Mouse (Mus musculus): ENCODE data around the gene Foxn3.

Gene Foxn3

DNA sequence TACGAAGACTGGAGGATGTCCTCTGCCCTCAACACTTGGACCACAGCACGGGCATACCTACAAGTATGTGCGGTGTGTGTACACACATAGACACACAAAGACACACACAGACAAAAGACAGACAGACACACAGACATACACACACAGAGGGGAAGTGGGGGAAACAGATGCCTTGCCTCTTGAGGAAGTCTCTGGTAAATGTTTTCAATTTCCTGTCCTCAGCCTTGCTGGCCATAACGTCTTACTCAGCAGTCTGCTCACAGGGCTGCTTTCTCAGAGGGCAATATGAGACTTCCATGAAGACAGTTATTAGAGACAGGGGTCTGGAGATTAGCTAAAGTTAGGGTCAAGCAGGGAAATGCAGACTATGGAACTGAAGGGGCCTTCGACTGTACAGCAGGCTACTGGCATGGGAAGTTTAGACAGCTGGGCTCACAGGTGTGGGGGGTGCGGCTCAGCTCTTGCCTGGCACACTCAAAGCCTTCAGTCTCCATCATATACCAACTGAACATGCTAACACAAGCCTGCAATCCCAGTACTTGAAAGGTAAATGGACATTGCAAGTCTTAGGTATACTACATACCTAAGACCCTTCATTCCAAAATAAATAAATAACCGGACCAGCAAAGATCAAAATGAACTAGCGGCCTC lies 278.8 kb downstream of the Foxn3 start:
- no peak for DNase-seq

DNA sequence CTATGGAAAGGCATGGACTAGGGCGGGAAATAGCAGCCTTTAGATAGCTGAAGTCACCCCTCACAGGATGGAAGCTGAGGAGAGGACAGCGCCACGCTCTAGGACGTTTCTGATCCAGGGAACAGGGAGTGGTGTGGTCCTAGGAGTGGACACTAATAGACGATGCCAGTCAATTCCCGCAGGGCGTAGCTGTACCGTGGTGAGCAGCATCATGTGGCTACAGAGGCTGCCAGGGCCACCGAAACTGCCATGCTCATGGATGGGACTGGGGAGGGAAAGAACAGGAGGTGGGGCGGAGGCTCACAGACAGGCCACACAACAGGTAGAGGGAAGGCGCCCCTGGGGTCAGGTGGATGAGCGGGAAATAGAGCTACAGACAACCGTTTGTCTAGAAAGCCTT lies 282.6 kb downstream of the Foxn3 start:
- DNase-seq = no peak

DNA sequence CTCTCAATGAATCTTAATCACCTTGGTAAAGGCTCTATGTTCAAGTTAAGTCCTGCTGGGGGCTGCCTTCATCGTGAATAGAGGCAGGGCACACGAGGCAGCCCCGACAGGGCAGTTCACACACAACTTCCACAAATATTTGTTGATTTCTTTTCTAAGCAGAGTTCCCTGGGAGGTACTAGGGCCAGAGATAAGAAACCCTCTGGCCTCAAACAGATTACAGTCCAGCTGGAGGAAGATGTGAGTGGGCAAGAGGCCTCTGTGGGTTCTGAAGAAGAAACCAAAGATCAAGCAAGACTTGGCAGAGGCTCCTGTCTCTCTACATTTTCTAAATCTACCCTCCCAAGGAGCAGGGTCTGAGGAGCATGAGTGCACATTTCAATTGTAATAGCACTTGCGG lies 283.1 kb downstream of the Foxn3 start:
- DNase-seq = no peak

DNA sequence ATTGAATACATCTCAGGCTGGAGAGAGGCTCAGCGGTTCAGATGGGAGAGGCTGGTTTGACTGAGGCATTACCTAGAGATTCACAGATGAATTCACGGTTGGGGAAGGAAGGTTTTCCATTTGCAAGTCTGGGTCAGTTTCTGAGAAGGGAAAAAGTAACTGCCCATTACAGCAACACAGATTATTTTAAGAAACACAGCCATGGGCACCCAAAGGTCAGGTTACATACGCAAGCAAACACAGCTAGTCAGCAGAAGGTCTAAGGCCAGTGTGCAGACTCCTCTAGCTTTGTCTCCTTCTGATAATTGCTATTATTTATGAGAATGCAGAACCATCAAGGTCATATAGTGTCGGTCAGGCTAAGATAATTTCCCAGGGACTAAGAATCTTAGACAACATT lies 284.0 kb downstream of the Foxn3 start:
- no peak for DNase-seq

DNA sequence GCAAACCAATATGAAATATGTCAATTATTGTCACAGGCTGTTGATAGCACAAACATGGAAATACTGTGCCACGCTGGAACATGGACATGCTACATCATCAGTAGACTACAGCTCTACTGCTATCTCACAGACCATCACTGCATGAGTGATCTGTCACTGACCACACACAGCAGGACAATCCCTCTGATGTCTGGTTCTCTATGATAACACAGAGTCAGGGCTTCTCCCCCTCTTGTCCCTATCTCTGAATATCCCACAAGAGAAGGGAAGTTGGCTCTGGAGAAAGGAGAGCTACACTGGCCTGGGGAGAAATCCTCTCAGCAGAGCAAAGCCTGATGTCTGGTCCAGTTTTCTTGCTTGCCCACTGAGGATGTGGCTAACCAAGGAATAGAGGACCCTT lies 288.8 kb downstream of the Foxn3 start:
- no peak for DNase-seq

DNA sequence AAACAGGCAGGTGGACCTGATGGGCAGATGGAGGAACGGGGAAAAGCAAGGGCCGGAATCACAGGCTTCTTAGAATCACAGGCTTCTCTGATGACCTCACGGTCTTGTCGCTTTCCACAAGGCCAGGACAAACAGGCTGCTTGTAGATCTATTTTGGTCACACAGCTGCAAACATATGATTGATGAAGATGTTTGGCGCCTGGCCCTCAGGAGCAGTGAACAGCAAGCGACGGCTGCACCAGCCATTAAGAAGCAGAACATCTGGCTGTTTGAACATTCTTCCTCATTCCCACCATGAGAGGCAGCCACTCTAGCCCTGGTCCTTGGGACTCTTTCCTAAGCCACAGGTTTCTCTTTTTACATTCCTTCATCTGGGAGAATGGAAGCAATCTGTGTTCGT lies 294.0 kb downstream of the Foxn3 start:
- no peak for DNase-seq

DNA sequence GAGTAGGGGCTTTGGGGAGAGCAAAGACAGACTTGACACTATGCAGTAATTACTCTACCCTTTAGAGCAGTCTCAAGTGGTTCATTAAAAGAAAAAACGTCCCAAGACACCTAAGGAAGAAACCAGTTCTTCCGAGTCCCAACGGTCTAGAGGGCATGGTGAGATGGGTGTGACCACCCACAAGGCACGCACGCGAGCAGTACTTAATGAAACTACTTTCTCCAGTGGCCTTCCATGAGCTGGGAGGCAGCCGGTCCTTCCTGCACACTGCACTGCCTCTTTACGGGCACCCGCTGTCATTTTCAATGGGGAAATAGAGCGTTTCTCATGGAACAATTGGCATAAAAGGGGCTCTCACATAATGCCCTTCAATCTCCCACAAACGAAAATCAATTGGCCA lies 294.4 kb downstream of the Foxn3 start:
- DNase-seq = no peak

DNA sequence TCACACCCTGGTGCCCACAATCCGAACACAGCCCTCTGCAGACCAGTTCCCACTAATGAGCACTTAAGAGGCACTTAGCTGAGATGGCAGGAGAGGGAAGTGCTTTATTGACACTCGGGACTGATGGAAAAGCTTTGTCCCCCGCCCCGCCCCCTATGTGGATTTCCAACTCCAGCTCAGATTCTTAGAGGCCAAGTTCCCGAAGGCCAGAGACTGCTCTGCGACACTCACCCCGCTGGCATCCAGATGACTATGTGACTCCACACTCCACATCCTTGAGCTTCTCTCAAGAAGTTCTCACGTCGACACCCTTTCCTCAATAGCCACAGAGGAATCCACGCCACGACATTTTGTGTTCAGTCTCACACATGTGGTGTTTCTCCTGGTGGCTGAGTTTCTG lies 295.6 kb downstream of the Foxn3 start:
- no peak for DNase-seq

DNA sequence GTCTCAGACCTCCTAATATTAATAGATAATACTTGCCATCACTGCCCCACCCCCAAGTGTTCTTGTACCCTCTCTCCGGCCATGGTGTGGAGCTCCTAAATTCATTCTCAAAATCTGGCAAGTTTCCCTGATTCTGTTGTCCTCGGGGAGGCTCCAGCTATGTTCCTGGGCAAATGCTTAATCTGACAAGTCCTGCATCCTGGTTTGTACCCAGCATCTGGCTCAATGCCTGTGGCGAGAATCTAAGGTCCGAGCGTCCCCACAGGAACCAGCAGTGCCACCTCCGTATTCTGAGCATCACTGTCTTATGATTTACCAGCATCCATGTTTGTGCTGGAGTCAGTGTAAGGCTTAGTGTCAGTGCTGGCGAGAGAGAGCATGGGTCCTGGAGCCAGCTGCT lies 296.9 kb downstream of the Foxn3 start:
- no peak for DNase-seq

DNA sequence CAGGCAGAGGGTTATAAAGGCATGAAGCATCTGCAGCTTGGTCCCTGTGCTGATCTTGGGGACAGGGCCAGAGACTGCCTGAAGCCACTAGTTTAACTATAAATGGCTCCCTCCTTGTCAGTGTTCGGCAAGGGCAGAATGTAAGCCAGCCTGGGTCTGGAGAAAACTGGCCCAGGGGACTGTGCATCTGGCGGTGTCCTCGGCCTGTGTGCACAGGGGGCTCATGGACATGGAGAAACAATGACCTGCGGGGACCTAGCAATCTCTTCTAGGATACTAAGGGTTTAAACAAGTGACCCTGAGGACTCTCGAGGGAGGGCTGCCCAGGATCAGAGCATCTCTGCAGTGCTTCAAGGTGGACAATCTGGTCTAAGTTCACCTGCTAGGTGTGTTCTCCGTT lies 297.6 kb downstream of the Foxn3 start:
- no peak for DNase-seq

DNA sequence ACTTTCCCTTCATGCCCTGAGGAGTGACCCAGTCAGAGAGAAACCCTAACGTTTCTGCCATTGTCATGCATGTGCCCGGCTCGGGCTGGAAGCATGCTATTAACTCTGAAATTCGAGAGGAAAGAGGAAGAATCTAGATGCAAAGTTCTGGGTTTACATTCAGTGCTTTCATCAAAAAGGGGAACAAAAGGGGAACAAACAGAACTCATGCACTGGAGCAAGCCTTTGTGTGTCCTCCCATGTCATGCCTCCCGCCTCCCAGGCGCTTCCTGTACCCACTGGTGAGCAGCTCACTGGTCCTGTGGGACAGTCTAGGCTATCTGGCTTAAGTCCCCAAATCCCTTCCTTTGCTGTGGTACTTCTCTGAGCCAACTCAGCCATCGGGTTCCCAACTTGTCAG lies 299.0 kb downstream of the Foxn3 start:
- DNase-seq = peak; percentile 27 to 32

DNA sequence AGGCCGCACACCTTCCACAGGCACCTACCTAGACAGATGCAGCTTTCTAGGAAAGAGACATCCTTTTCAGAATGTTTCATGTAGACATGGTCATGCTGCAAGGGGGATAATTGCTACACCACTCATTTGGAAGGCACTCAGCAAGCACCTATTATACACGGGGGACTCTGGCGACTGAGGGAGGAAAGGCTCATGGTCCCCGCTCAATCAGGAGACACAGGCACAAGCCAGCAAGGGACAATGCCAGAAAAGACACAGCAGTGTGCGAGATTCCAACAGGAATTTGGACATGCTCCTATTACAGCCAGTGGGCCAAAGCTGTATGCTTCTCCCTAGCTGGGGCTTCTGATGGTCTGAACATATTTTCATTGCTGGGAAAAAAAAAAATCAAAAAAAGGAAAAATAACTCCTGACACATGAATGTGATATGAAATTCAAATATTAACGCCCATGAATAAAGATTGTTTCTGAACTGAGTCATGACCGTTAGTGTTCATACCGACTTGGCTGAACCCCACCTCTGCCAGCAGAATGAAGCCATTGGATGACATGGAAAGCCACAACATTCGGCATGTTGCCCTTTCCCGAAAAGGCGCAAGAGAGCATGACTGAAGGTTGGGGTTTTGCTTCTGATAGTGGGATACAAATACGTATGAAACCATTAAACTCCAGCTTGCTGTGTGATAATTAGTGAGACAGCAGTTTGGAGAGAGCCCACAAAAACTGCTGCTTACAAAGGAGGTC lies 299.6 kb downstream of the Foxn3 start:
- DNase-seq = no peak

DNA sequence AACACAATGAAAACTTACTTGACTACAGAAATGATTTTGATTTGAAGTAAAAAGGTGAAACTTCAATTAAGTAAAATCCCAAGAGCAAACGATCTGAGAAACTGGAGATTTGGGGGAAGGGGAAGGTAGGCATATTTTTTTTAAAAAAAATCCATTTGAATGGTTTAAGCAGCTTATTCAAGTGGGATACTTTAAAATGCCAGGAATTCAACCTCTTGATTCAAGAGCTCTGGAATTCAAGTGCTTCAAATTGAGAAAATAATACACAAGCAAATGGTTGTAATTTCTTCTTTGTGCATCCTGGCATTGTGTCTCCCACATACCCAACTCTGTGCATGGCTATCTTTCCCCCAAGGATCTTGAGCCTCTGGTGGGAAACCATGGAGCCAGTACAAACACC lies 300.5 kb downstream of the Foxn3 start:
- DNase-seq = no peak

DNA sequence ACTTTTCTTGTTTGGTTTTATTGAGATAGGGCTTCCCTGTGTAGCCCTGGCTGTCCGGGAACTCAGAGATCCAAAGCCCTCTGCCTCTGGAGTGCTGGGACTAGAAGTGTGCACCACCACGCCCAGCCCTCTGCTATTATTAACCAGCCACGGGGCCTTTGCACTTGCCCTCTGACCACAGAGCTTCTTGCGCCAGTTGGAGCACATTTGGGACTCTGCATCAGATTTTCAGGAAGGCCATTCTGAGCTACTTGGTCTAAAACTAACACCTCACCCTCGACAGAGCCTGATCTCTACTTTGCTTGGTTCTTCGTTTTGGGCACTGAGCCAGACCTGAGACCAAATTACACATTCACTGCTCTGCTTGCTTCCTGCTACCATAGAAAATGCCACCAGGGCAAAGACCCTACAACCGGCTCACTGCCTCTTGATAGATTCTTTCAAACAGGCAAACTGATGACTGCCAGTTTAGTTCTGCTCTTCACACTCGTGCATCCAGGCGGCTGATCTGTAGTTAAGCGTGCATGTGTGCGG lies 301.2 kb downstream of the Foxn3 start:
- no peak for DNase-seq

DNA sequence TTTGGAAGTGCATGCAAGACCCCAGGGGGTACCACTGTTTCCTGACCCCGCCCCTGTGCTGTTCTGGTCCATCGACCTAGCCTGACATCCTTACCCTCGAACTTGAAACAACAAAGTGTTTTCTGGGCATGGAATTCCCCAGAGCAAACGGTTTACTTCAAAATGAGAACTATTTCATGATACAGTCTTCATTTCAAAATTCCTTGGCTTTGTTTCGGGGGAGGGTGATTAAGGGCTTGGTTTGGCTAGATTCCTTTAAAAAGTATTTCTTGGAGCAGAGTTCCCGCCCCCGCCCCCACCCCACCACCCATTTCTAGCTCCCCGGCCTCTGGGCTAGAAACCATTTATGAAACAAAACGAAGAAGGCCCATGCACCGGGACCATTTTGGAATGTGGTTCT lies 303.2 kb downstream of the Foxn3 start:
- DNase-seq = no peak

DNA sequence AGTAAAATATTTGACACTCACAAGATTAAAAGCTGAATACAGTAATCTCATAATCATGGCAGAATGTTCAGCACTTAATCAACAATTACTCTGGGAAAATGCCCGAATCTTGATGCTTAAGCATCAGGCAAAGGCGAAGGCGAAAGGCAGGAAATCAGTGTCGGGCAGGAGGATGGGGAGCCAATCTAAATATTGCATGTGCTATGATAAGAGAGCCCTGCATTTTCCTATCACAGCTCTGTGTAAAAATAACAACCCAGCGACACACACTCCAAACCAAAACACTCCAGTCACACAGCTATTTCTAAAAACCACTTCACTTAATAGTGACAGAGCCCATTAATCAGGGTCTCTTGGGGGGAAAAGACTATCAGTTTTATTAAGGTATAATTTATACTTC lies 305.8 kb downstream of the Foxn3 start:
- no peak for DNase-seq

DNA sequence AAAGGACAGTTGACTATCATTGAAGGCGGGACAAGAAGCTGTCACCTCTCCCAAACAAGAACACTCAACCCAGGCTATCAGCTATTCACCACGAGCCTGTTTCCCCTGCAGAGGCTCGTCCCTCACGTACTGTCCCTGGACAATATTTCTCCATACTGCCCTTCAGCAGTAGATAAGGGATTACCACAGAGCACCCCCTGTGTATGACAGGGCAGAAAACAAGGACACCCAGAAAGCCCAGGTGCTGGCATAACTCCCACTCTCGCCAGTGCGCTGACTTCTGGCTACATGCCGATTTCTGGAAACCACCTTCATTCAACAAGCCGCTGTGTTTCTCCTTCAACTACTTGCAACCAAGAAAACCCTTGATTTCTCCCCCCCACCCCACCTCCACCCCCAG lies 306.4 kb downstream of the Foxn3 start:
- no peak for DNase-seq

DNA sequence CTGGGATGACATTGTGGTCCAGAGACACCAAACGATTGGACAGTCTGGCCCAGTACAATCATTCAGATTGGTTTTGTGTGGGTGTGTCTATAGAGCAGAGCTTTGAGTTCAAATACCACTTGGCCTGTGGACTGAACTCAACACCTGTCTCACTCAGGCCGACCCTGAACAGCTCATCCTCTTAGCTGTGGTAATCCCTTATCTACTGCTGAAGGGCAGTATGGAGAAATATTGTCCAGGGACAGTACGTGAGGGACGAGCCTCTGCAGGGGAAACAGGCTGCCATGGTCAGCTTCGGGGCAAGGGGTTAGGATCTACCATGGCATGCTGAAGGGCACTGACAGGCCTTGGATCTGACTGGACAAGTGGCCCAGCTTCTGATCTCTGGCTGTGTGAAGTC lies 306.9 kb downstream of the Foxn3 start:
- no peak for DNase-seq

DNA sequence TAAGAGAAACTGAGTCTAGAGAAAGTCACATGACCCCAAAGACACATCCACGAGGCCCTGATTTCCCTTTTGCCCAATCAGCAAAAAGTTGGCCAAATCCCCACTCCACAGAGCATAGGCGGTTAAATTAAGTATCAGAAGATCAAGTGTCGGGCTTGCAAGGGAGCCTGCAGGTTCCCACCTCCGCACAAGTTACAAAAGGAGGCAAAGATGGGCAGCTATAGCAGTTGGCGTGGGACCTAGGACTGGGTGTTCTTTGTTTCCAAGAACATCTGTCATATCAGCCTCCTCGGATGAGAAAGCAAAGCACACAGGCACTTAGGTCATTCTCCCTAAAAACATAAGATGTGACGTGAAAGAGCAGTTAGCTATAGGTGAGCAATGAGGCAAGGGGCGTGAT lies 308.9 kb downstream of the Foxn3 start:
- no peak for DNase-seq

DNA sequence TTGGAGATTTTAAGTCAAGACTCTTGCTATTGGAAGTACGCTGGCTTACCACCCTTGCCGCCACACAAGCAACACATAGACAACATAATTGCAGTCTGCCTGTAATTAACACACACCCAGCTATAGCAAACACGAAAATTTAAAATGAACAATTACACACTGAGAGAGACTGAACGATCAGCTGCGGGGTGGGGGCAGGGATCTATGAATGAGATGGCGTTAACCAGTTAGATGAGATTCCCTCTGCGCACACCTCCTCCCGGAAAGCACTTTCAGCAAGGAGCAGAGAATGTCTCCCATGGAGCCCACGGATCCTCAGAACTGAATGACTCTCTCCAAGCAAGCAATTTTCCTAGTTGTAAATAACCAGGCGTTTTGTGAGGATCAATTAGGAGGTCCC lies 309.8 kb downstream of the Foxn3 start:
- no peak for DNase-seq

DNA sequence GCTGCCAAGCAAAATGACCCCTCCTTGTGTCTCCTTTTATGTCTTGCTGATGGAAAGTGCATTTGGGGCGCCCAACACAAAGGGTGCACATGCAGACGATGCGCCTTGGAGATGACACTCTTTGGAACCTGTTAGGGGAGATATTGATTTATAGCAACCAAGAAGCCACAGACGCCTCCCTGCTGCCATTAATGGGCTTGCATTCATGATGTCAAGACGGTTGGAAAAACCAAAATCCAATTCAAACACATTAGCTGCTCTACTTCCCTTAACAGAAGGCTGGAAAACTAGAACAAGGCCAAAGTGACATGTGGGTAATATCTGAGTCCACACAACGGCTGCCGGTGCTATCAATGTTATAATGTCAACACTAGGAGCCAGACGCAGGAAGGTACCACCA lies 314.8 kb downstream of the Foxn3 start:
- no peak for DNase-seq

DNA sequence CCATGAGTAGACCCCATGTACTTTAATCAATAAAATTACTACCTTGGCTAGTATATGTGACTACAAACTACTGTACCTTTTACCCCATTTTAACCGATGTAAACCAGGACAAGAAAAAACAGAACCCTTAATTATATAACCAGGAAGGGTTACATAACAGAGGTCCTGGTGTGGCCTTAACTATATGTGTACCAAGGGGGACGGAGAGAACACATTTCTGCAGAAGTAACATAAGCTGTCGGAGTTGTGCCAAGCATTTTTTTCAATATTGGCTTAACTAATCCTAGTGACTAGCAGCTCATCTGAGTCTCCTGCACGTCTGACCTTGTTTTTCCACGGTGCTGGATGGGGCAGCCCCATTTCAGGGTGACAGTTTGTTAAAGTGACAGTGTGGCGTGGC lies 315.4 kb downstream of the Foxn3 start:
- no peak for DNase-seq

DNA sequence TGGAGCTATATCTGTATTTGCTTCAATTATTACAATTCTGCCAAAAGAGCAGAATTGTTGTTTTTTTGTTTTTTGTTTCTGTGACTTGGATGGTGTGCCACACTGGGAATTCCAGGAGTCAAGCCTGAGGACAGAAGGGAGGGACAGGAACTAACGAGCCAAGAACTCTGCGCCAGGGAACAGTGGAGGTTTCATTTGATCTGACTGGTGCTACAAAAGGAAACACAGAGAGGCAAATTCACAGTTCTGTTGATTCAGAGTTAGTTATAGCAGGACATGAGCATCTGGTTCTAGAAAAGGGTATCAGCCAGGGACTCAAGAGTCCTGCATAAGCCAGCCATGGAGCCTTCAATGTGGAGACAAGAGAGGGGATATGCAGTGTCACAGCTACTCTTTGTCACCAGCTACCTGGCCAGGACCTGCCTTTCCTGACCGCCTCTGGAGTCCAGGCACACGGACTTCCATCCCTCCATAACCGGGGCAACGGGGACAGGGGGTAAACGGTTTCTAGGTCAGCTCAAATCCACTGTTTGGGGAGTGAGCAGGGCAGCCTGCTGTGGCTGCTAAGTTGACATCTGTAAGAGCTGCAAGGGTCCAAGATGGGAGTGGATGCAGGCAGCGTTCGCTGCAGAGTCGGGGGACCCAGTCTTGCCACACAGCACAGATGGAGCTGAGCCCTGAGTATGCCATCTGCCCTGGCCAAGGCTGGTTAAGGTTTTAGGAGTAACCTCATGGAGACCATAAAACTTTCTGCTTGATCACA lies 316.2 kb downstream of the Foxn3 start:
- DNase-seq = no peak

DNA sequence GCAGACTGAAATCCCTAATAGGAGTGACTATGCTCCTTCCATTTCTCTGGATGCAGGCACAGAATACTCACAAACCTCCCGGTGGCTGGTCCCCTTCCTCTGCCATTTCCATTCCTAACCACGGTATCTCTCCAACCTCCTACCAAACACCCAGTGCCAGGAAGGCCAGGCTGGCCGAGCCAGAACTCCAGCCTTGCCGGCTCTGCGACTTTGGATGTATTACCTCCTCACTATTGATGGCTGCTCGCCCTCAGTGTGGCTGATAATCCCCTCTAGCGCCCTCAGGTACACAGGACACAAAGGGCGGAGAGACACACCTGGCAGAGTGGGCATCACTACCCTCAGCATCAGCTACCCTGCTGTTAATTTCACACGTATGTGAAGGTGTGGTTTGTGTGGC lies 318.7 kb downstream of the Foxn3 start:
- DNase-seq = no peak

Data from spleen, adult 18-20 months (tissue).